Mouse (Mus musculus): Measurements from ENCODE around the gene Dlgap1. TPM values are rescaled to one million over a fixed set of nuclear protein-coding genes. Genes with fewer than 3 reads are reported as not detected.
A peak's percentile ranks its signal among the peaks of the same experiment; 100 is the strongest.

Gene Dlgap1
- total RNA-seq, 1 experiment from 2014 or later = not detected

GRCm38 (mm10) chr17:70596326-70596725 is 627.5 kb downstream of the Dlgap1 start:
- ATAC-seq (replicated peaks; ENCODE audit: low read depth, poor library complexity, severe bottlenecking) = no peak

- no peak for ATAC-seq (replicated peaks; ENCODE audit: low read depth, poor library complexity, severe bottlenecking)
Observed at GRCm38 (mm10) chr17:70600462-70600861, 631.6 kb downstream of the Dlgap1 start.

- no peak for ATAC-seq (replicated peaks; ENCODE audit: low read depth, poor library complexity, severe bottlenecking)
Observed at GRCm38 (mm10) chr17:70602051-70602450, 633.2 kb downstream of the Dlgap1 start.

- ATAC-seq (replicated peaks; ENCODE audit: low read depth, poor library complexity, severe bottlenecking) = no peak
Observed at GRCm38 (mm10) chr17:70605659-70606058, 636.8 kb downstream of the Dlgap1 start.

DNA sequence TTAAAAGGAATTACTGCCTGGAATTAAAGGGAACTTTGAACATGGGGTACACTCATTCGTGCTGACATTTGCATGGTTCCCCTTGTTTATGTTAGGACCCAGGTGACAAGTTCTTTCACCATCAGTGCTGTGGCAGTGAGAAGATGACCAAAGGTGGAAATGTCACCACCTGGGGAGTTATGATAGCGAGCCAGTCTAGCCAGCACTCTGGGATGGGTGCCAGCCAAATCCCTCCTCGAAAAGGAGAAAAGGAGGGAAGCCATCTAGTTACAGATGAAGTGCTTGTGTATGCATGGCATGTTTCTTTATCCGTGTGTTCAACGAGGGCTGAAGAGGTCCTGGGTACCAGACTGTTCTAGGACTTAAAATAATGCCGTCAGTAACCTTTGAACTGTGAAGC is 643.3 kb downstream of the Dlgap1 start:
- ATAC-seq (replicated peaks; ENCODE audit: low read depth, poor library complexity, severe bottlenecking) = no peak

DNA sequence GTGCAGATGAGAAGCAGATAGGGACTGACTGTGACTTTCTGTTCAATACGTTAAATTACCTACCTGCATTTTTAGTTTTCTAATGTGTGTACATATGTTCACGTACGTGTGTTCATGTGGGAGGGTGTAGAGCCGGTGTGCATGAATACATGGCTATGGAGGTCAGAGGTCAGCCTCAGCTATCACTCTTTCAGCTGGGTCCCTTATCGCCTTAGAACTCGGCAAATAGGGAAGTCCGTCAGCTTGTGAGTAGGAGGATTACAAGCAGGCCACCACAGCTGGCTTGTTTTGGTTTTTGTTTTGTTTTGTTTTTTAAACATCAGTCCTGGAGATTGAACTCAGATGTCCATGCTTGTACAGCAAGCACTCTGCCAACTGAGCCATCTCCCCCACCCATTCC is 645.0 kb downstream of the Dlgap1 start:
- no peak for ATAC-seq (replicated peaks; ENCODE audit: low read depth, poor library complexity, severe bottlenecking)

DNA sequence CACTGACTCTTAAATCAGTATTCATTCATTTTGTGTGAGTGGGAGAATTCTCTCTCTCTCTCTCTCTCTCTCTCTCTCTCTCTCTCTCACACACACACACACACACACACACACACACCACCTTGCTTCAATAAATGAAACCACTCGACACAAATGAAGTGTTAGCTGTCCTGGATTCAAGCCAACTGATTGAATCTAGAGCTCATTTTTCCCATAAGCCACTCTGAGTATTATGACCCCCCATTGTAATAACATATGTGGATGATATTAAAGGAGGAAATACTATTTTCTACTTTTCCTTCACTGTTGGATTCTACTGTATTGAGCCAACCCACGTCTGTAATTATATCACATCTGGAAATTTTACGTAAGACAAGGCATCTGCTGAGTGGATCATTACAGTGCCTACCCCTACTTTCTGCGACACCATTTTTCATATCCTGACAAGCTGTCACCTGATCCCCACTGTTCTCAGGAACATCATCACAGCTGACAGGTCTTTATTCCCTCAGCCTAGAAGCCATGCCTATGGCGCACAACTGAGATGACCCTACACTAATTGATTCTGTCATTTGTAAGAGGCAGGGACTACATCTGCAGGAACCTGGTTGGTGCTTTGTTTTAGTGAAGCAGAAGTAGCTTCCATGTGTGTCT is 645.7 kb downstream of the Dlgap1 start:
- no peak for ATAC-seq (replicated peaks; ENCODE audit: low read depth, poor library complexity, severe bottlenecking)

GRCm38 (mm10) chr17:70622493-70622892 is 653.6 kb downstream of the Dlgap1 start:
- ATAC-seq (replicated peaks; ENCODE audit: low read depth, poor library complexity, severe bottlenecking) = no peak

- ATAC-seq (replicated peaks; ENCODE audit: low read depth, poor library complexity, severe bottlenecking) = no peak
Observed at GRCm38 (mm10) chr17:70626396-70626795, 657.5 kb downstream of the Dlgap1 start.

- ATAC-seq (replicated peaks; ENCODE audit: low read depth, poor library complexity, severe bottlenecking) = no peak
Observed at GRCm38 (mm10) chr17:70626925-70627324, 658.1 kb downstream of the Dlgap1 start.

DNA sequence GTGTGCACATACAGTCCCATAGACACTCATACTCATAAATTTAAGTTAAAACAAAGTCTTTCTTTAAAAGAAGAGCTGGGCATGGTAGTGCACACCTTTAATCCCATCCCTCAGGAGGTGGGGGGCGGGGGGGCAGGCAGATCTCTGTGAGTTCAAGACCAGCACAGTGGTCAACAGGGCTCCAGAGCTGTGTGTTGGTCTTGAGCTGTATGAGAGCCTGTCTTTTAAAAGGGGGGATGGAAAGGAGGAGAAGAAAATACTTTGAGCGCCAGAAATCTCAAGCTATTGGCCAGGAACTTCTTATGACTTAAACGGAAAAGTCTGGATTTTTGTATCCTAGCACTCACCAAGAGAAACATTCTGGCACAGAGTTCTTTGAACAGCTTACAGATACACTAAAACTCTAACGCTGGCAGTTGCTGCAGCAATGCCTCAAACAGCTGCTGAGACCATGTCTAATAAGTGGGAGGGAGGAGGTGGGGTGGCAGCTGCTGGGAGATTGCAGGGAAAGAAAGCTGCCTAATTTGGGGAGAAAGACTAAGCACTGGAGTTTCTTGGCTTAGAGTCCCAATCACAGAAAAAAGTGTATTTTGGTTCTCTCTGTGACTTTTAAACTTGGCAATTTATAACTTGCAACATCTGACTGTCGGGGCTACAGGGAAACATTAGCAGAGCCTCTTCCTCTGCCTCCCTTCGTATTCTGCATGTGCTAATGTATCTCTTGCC is 660.9 kb downstream of the Dlgap1 start:
- ATAC-seq (replicated peaks; ENCODE audit: low read depth, poor library complexity, severe bottlenecking) = no peak

- peak; percentile 94 for ATAC-seq (replicated peaks; ENCODE audit: low read depth, poor library complexity, severe bottlenecking)
Observed at GRCm38 (mm10) chr17:70633181-70633944, 664.5 kb downstream of the Dlgap1 start.

- no peak for ATAC-seq (replicated peaks; ENCODE audit: low read depth, poor library complexity, severe bottlenecking)
Observed at GRCm38 (mm10) chr17:70643211-70643610, 674.3 kb downstream of the Dlgap1 start.

- no peak for ATAC-seq (replicated peaks; ENCODE audit: low read depth, poor library complexity, severe bottlenecking)
Observed at GRCm38 (mm10) chr17:70646641-70647040, 677.8 kb downstream of the Dlgap1 start.

DNA sequence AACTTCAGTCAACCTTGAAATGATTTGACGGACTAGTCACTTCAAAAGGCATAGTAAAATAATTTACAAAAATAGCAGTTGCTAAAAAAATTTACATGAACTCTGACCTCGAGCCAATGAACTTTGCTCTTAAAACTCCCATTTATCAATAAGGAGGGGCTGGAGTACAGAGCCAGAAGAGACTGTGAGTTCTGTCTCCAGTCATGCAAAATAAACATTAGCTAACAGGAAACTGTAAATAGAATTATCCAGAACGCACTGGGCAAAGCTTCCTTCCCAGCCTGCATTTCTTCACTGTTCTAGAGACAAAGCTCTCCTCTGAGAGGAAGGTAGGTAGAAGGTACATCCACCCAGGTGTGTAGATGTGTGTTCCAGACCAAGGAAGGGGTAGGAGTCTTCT is 692.5 kb downstream of the Dlgap1 start:
- no peak for ATAC-seq (replicated peaks; ENCODE audit: low read depth, poor library complexity, severe bottlenecking)

DNA sequence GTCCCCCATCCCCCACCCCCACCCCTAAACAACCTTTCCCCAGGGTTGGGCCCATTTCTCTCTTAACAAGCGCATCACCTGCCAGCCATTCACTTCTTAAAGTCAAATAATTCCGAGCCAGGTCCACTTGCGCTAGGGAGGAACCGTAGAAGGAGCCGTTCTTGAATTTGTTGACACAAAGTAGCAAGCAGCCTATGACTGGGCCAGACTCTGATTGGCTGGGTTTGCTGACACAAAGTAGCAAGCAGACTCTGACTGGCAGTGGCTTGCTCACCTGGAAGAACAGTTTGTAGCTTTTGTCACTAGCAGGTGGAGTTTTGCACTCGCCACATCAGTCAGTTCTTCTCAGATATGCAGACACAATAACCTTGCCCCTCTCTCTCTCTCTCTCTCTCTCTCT is 695.1 kb downstream of the Dlgap1 start:
- ATAC-seq (replicated peaks; ENCODE audit: low read depth, poor library complexity, severe bottlenecking) = no peak

DNA sequence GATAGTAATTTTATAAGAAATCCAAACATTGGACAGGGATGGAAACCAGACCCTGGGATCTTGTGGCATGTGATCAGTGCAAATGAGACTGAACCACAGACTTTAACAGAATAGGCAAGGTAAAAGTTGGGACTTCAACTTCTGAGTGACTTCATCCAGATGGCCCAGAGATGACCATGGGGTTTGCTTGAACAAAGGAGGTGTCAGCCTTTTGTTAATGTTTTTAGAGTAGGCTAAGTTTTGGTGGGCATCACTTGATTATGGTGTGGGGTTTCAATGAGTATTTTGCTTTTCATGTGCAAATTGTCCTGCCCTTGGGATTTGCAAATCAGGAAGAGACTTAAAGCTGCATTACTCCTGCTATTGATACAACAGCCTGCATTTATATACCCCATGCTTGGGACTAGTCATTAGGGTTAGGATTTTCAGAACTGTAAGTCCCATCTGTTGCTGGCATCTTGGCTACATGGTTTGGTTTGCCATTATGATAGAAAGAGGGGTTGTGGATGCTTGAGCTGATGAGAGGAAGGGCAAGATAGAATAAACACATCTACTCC is 695.7 kb downstream of the Dlgap1 start:
- no peak for ATAC-seq (replicated peaks; ENCODE audit: low read depth, poor library complexity, severe bottlenecking)

DNA sequence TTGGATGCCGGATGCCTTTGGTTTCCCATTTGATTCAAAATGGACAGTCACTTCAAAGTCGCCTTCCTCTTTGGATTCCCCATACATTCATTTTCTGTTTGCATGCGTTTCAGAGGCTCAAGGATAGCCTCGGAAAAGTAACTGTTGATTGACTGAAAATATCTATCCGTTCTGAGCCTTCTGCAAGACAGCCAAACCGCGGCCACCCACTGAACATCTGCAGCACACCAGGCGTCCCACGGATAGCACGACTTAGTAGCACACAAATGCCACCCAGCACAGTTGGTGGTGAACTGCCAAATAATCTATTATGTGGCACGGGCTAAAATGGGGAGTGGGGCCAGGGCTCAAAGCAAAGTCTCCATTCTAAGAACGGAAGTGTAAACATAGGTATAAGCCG is 705.1 kb downstream of the Dlgap1 start:
- ATAC-seq (replicated peaks; ENCODE audit: low read depth, poor library complexity, severe bottlenecking) = no peak

- no peak for ATAC-seq (replicated peaks; ENCODE audit: low read depth, poor library complexity, severe bottlenecking)
Observed at GRCm38 (mm10) chr17:70676522-70676921, 707.6 kb downstream of the Dlgap1 start.

GRCm38 (mm10) chr17:70683561-70684167 is 714.8 kb downstream of the Dlgap1 start:
- ATAC-seq (replicated peaks; ENCODE audit: low read depth, poor library complexity, severe bottlenecking) = peak; percentile 83

Data from common myeloid progenitor, adult 5-6 weeks (primary cell).